In genomic region chr12:90041038-90041437, GRCm38 (mm10) we compare ENCODE assay signal across 19 mouse cellular contexts.
DNase-seq lines count a peak whose midpoint lies in the region; ATAC-seq and TF ChIP-seq lines count a peak whose summit lies in the region.
"Had no signal": no experiment of that assay in that cellular context is flagged by ENCODE, and none has a peak within 500 bp of the region (broad histone marks: within the 10 kb centered on the region; RNA-seq: fewer than 3 reads in every experiment).

No protein-coding gene starts in this region.

- H3K4me3 ChIP-seq in midbrain, embryonic 11.5 days (ENCODE audit: low read depth, low read length), result no peak overlapping the region
- no peak overlapping the region for H3K4me3 ChIP-seq in midbrain, embryonic 15.5 days
- no peak overlapping the region for H3K4me3 ChIP-seq in myocyte
- H3K4me3 ChIP-seq in kidney, embryonic 15.5 days (replicated peaks), result no peak overlapping the region

- no peaks in the 10 kb centered on the region for H3K4me1 ChIP-seq in midbrain, embryonic 11.5 days (ENCODE audit: control insufficient read depth, insufficient read depth, low read length)
- no peaks in the 10 kb centered on the region for H3K4me1 ChIP-seq in midbrain, embryonic 15.5 days
- no peaks in the 10 kb centered on the region for H3K4me1 ChIP-seq in kidney, embryonic 15.5 days

- H3K36me3 ChIP-seq in midbrain, embryonic 11.5 days (ENCODE audit: control insufficient read depth, insufficient read depth, low read length), result no peaks in the 10 kb centered on the region
- H3K36me3 ChIP-seq in midbrain, embryonic 15.5 days (replicated peaks), result no peaks in the 10 kb centered on the region
- no peaks in the 10 kb centered on the region for H3K36me3 ChIP-seq in myocyte (ENCODE audit: control insufficient read depth, insufficient read depth)
- H3K36me3 ChIP-seq in kidney, embryonic 15.5 days, result no peaks in the 10 kb centered on the region
- H3K36me3 ChIP-seq: G1E had no signal

- H3K27ac ChIP-seq in midbrain, embryonic 11.5 days (ENCODE audit: low read depth, low read length), result no peak overlapping the region
- no peak overlapping the region for H3K27ac ChIP-seq in midbrain, embryonic 15.5 days
- no peak overlapping the region for H3K27ac ChIP-seq in kidney, embryonic 15.5 days

- no peaks in the 10 kb centered on the region for H3K27me3 ChIP-seq in midbrain, embryonic 11.5 days (ENCODE audit: control insufficient read depth, insufficient read depth, low read length)
- no peaks in the 10 kb centered on the region for H3K27me3 ChIP-seq in midbrain, embryonic 15.5 days (replicated peaks)
- H3K27me3 ChIP-seq in myocyte (ENCODE audit: control insufficient read depth, insufficient read depth, insufficient read length), result no peaks in the 10 kb centered on the region
- no peaks in the 10 kb centered on the region for H3K27me3 ChIP-seq in kidney, embryonic 15.5 days
- H3K27me3 ChIP-seq: CH12.LX, Patski had no signal

- H3ac ChIP-seq in myocyte (ENCODE audit: control insufficient read depth, insufficient read length), result no peak overlapping the region

- WGBS in midbrain, embryonic 11.5 days, result 66% methylated on average over 1 of the region's 1 CpGs
- 70% methylated on average over 1 of the region's 1 CpGs for WGBS in midbrain, embryonic 15.5 days
- 45% methylated on average over 1 of the region's 1 CpGs for WGBS in kidney, embryonic 15.5 days

- peak; percentile 21 for DNase-seq in midbrain, embryonic 11.5 days (ENCODE audit: low spot score, missing footprints)
- DNase-seq: adrenal gland, adult 2 months; adrenal gland, adult 8-10 months; adrenal gland, postnatal 10 days; adrenal gland, postnatal 14 days; adrenal gland, postnatal 25 days; adrenal gland, postnatal 36 days; B cell, adult 2 months; cerebellum, adult 11 months; cerebellum, adult 11-12 months; cerebellum, adult 18-20 months had no signal

- H3K9me3 ChIP-seq in midbrain, embryonic 11.5 days (ENCODE audit: control insufficient read depth, low read length), result no peaks in the 10 kb centered on the region
- no peaks in the 10 kb centered on the region for H3K9me3 ChIP-seq in midbrain, embryonic 15.5 days
- no peaks in the 10 kb centered on the region for H3K9me3 ChIP-seq in kidney, embryonic 15.5 days (replicated peaks)

- H3K4me2 ChIP-seq in midbrain, embryonic 11.5 days, result no peak overlapping the region
- no peak overlapping the region for H3K4me2 ChIP-seq in midbrain, embryonic 15.5 days
- no peak overlapping the region for H3K4me2 ChIP-seq in myocyte (ENCODE audit: low read depth)
- no peak overlapping the region for H3K4me2 ChIP-seq in kidney, embryonic 15.5 days

- H3K79me2 ChIP-seq in myocyte (ENCODE audit: control insufficient read depth, insufficient read depth), result no peaks in the 10 kb centered on the region

- TF ChIP-seq POLR2A in myocyte (IDR thresholded peaks at IDR 0.05; ENCODE audit: insufficient read length, low read depth), result no peak

- no peak overlapping the region for H3K9ac ChIP-seq in midbrain, embryonic 11.5 days (ENCODE audit: low read length)
- H3K9ac ChIP-seq in midbrain, embryonic 15.5 days, result no peak overlapping the region
- H3K9ac ChIP-seq in kidney, embryonic 15.5 days, result no peak overlapping the region

- no peak for ATAC-seq in midbrain, embryonic 11.5 days (ENCODE audit: low FRiP score)
- no peak for ATAC-seq in midbrain, embryonic 15.5 days (replicated peaks)
- ATAC-seq in kidney, embryonic 15.5 days (replicated peaks; ENCODE audit: low FRiP score), result no peak
- ATAC-seq: activated CD4-positive, CD25-positive, alpha-beta regulatory T cell, adult 4 months; CD4-positive, CD25-positive, alpha-beta regulatory T cell, adult 4 months; Patski had no signal

TF ChIP-seq in myocyte, 11 proteins besides CTCF, POLR2A, EP300 and RAD21:
- TF ChIP-seq MYOD1 (IDR thresholded peaks at IDR 0.05; ENCODE audit: control insufficient read depth in 1 of 3, insufficient read length in 2 of 3, low read depth in 2 of 3), result peak; percentile 54 to 78 (median 63)
- TF ChIP-seq TCF12 (IDR thresholded peaks at IDR 0.05; ENCODE audit: insufficient read depth, poor library complexity, severe bottlenecking), result no peak
TF ChIP-seq in myocyte: peak in this region for 1.
